Mouse (Mus musculus) activated CD4-positive, CD25-positive, alpha-beta regulatory T cell, adult 4 months (primary cell): ENCODE measurements around the gene Pigv. TPM values are rescaled to one million over a fixed set of nuclear protein-coding genes. Genes with fewer than 3 reads are reported as not detected.
A peak's percentile ranks its signal among the peaks of the same experiment; 100 is the strongest.

ENCODE experiments used
- ATAC-seq: one replicate; pipeline ENCODE4 v1.8.0; 2017
- polyA plus RNA-seq, 2 experiments: library from polyadenylated mRNA; unstranded; fragments of 100-300 nt; shearing (Covaris generic); gene quantifications; one replicate each; pipeline ENCODE4 v1.2.1; 2017

The Pigv gene
- 10 to 100 TPM; 10.6 to 11.9 TPM for polyA plus RNA-seq

DNA sequence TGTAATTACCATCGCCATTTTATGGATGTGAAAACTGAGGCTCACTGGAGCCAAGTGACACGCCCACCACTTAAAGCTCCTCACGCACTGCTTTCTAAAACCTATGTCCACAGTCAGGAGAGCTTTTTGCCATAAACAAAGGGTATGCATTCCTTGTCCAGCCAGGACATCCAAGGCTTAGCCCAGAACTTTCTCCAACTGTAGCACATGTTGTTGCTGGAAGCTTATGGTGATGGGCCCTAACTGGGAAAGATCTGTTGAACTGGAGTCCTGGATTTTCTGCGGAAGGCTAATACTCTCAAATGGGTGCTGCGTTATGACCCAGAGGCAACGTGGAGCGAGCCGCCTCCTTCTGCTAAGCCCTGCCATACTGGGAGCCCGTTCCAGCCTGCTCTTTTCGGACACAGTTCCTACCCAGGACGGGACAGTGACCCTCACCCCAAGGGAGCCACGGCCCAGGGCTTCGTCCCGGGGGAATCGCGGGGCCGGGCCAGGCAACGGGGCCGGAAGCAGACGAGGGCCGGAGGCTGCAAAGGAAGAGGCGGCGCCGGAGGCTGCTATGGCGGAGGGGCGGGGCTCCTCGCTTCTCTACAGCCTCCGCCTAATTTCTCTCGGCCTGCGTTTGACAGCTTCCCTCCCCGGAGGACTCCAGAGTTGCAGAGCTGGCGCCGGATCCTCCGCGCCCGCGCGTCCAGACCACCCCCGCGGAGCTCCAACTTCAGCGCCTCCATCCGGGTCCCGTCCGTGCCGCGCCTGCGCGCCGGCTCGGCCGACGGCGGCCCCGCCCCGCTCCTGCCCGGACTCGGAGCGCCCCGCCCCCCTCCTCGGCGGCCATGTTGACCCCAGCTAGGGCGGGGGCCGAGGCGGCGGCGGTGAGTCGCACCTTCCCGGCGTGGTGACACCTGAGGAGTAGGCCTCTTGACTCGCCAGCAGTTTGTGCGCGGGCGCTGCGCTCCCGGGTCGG lies at the start of gene Pigv:
Gene Pigv (minus strand): TSS at position 767 of the 964 bp plus-strand sequence.
- ATAC-seq: peak; percentile 50

- ATAC-seq: no peak
Measured at GRCm38 (mm10) chr4:133719791-133720190, 47.3 kb upstream of the Pigv start.

DNA sequence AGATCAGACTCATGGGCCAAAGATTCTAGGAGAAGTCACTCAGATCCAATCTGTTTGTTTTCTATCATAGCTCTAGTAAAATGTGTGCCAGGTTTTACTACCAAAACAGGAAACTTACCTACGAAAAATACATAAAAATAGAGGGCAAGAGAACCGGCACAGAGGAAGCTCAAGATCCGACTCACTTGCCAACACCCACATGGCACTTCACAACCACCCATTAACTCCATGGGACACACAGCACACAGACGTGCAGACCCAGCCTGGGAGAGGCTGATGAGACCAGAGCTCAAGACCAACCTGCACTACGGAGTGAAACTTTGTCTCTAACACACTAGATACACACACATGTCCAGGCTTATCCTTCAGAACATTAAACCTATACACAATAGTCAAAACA lies 40.3 kb upstream of the Pigv start:
- ATAC-seq: peak; percentile 62

DNA sequence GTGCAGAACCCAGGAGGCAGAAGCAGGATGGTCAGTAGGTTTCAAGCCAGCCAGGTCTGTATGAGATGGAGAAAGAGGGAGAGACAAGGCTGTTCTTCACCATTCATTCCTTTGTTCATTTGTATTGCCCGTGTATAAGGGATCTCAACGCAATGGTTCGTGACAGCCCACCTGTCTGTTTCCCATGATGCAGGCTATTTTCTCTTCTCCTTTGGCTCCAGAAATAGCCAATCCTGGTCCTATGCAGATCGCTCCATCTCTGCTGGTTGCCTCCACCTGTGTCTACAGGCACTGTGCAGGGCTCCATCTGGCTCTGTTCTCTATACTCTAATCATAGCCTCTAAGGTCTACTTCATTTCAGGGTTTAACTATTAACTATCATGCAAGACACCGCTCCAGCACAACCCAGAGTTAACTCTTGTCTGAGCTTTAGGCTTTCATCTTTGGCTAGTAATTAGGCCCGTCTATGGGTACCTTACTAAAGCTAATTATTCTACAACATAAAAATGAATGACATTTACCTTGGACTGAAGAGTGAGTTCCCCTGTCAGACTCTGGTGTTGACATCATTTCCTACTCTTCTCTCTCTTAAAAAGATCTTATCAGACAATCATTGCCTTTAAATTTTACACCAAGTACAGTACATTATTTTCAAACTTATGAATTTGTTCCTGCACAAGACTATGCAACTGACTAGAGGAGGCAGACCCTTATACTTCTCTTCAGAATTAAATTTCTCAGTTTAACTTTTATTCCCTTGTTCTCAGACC lies 39.0 kb upstream of the Pigv start:
- no peak for ATAC-seq

GRCm38 (mm10) chr4:133709395-133709794 lies 36.9 kb upstream of the Pigv start:
- ATAC-seq: no peak

GRCm38 (mm10) chr4:133707464-133707863 lies 35.0 kb upstream of the Pigv start:
- no peak for ATAC-seq

- ATAC-seq: peak; percentile 94
Measured at GRCm38 (mm10) chr4:133706956-133707355, 34.5 kb upstream of the Pigv start.

DNA sequence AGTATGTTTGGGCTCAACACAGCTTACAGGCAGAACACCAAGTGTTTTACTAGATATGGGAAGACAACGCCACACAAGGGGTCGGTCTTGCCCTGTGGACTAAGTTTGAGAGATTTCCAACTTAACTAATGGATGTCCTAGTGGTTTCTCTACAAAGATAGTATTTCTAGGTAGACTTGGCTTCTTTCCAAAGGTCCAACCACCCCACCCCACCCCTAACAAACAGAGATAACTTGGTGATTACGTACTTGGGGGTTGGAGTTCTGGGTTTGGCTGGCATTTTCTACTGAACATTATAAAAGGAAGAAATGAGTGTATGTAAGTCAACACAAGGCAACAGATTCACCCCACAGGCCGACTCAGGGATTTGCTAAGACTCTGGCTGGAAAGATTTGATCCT lies 32.6 kb upstream of the Pigv start:
- ATAC-seq: no peak

DNA sequence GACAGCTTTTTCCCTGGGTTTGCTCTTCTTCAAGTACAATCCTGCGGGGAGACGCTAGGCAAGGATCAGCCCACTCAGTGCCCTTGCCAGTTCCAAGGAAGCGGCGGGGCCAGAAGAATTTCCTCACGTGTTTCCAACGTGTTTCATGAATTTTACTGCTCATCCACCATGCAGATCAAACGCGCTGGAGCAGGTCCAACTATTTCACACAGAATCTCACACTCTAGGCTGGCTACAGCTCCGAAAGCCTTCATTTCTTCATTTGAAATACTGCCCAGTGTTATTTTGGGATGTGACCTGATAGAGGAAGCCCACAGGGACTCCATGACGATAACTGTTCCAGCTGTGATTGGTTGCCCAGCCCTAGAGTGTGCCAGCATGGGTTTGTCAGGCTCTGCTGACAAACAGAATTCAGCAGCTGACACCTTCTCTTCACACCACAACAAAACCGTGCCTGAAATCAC lies 28.5 kb upstream of the Pigv start:
- ATAC-seq: no peak

GRCm38 (mm10) chr4:133695363-133695762 lies 22.9 kb upstream of the Pigv start:
- no peak for ATAC-seq

DNA sequence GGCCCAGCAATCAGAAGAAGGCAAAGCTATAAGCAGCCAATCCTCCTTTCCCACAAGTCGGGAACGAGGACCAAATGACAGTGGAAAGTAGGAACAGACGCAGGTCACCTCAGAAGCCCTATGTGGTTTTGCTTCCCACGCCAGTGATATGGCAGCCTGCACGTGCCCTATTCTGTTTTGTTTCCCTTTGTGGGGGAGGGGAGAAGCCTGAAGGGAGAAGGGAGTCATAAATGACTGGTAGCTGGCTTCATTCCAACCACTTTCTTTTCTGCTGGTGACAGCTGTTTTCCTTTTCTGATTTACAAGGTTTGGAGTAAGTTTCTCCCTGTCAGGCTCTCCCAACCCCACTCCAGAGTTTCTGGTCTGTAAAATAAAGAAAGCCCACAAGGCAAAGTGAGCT lies 17.8 kb upstream of the Pigv start:
- no peak for ATAC-seq

DNA sequence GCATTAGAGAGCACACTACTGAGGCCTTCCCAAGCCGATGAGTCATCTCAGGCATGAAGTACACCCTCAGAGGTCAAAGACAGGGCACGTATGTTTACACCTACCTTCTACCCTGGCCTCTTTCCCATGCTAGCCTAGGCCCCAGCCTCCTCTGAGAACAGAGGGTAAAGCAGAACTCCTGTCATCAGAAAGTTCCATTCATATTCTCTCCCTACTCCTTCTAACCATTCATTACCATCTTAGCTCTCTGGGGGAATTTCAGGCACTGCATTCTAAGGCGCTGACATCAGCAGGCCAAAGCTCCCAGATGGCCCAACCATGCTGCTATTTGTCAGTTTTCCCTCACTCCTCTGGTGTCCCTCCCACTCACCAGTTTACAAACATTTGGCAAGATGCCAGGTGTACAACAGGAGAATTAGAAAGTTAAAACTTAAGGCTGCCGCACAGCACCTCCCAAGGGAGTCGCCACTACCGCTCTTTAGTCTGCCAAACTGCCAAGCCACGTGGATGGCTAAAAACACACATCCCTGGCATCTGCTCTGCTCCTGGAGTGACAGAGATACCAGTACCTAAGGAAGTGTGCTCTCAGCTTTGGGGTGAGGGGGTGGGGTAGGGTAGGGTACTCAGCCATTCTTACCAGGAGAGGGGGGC lies 16.1 kb upstream of the Pigv start:
- peak; percentile 72 for ATAC-seq

GRCm38 (mm10) chr4:133687126-133687525 lies 14.7 kb upstream of the Pigv start:
- ATAC-seq: no peak

- ATAC-seq: no peak
Measured at GRCm38 (mm10) chr4:133686512-133686911, 14.1 kb upstream of the Pigv start.

DNA sequence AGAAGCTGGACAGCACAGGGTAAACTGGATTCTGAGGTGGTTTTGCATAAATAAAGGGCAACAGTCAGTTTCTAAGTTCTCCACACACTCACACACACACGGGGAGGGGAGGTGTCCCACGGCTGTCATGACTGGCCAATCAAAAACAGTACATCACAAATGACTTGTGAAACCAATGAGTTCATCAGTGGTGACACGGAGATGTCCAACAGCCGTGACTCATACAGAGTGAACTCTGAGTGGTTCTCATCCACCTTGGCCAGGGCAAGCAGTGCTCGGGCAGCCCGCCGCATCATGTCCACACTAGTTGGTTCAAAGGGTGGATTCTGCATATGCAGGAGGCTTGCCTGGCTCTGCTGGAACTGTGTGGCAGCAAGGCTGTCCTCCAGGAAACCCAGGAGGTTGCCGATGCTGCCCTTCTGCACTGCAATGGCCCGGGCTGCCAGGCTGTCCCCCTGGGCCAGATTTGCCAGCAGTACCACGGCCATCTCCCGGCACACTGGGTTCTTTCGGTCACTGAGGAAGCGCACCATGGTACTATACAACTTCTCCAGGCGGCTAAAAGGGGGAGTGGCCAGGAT lies 7.8 kb upstream of the Pigv start:
- ATAC-seq: no peak

DNA sequence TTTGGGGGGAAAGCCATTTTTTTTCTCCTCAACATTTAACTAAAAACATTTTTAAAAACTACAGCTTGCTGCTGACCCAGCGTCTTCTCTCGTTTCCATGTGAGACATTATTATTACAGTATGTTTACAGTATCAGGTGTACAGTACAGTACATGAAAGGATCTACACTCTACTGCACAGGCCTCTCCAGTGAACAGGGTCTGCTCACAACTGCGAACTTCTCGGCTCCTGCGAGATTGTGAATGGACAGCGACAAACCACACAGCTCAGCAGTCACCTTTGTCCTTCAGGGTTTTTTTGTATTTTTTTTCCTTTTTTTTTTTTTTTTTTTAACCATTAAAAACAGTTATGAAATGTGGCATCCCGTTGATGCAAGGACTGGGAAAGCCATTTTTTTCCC lies 7.2 kb upstream of the Pigv start:
- no peak for ATAC-seq

- peak; percentile 26 for ATAC-seq
Measured at GRCm38 (mm10) chr4:133677266-133677665, 4.8 kb upstream of the Pigv start.

GRCm38 (mm10) chr4:133676189-133676588 lies 3.7 kb upstream of the Pigv start:
- no peak for ATAC-seq

- ATAC-seq: no peak
Measured at GRCm38 (mm10) chr4:133675594-133676016, 3.2 kb upstream of the Pigv start.

DNA sequence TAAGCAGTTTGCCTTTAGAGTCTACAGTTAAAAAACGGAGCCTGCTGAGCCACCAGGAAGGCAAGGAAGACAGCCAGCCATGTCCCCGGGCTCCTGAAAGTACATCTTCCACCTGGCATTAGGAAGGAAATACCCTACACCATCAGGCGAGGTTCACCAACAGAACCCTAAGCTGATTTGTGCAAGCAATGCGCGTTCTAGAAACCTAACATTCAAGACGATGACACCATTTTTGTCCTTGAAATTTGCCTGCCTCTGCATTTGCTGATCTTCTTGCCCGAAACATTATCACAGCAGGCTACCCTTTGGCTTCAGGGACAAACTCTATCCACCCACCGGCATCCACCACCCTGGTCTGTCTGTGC lies 1.9 kb upstream of the Pigv start:
- no peak for ATAC-seq

DNA sequence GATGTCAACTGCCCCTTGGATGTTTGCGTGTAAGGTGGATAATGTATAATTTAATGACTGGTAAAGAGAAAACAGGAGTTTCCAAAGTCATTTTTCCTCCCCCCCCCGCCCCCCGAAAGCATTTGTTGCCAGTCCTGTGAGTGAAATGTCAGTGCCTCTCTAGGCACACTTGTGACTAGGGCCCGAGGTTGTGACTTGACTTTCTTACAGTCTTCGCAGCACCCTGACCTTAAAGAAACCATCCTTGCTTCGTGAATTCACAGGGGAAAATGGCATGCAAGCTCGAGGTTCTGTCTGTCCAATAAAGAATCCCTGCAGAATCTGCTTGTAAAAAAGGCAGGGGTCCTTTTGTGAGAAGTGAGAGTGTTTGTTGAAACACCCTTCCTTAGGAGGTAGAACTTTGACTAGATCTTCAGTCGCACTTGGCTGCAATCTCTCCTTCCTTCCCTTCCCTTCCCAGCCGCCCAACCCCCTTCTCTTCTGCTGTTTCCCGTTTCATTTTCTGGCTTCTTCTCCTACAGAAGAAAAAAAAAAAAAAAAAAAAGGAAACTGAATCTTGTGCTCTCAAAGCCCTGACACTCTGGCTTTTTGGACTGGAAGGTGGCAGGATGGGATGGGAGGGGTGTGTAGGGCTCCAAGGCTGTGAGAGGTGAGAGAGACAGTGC lies 1.4 kb upstream of the Pigv start:
- ATAC-seq: no peak
